18 mouse cellular contexts compared by ENCODE assay signal in the genomic region with DNA sequence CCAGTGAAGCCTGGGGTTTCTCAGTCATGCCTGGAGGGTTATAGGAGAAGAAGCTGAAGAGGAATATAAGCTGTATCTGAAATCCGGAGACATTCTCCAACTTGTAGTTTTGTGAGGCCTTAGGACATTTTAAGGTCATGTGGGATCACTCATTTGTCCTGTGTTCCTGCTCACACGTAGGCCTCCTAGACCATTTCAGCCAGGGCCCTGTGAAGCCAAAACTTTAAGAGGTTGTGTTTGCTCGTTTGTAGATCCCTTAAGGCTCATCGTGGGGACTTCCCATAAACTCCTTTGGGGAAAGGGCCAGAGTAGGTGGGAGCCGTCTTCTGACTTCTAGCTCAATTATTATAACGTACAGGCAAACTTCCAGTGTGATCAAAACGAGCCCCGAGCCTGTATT.
"Had no signal": no experiment of that assay in that cellular context is flagged by ENCODE, and none has a peak within 500 bp of the region (broad histone marks: within the 10 kb centered on the region; RNA-seq: fewer than 3 reads in every experiment).

No protein-coding gene starts in this region.

- H3K36me3 ChIP-seq: midbrain, embryonic 10.5 days; midbrain, embryonic 12.5 days; neural tube, embryonic 13.5 days; neural tube, embryonic 15.5 days; stomach, embryonic 15.5 days had no signal

- H3K4me3 ChIP-seq: midbrain, embryonic 10.5 days; midbrain, embryonic 12.5 days; myocyte; neural tube, embryonic 13.5 days; neural tube, embryonic 15.5 days; stomach, embryonic 15.5 days had no signal

- DNase-seq: lung, embryonic 14.5 days; lung, postnatal 10 days; lung, postnatal 4 days; midbrain, embryonic 14.5 days; retina, postnatal 1 day; right cerebral cortex, adult 18-20 months; right cerebral cortex, postnatal 14 days; thymus, adult 2 months; thymus, postnatal 25 days; thymus, postnatal 4 days had no signal

- H3K27me3 ChIP-seq: midbrain, embryonic 12.5 days; neural tube, embryonic 13.5 days; neural tube, embryonic 15.5 days; stomach, embryonic 15.5 days had no signal

- H3K4me1 ChIP-seq: midbrain, embryonic 10.5 days; midbrain, embryonic 12.5 days; neural tube, embryonic 13.5 days; neural tube, embryonic 15.5 days; stomach, embryonic 15.5 days had no signal

- H3K9me3 ChIP-seq: midbrain, embryonic 10.5 days; midbrain, embryonic 12.5 days; neural tube, embryonic 13.5 days; neural tube, embryonic 15.5 days; stomach, embryonic 15.5 days had no signal

- H3K4me2 ChIP-seq: lung, embryonic 14.5 days; midbrain, embryonic 12.5 days; neural tube, embryonic 13.5 days; neural tube, embryonic 15.5 days; stomach, embryonic 15.5 days had no signal

- H3K27ac ChIP-seq: midbrain, embryonic 10.5 days; midbrain, embryonic 12.5 days; neural tube, embryonic 13.5 days; neural tube, embryonic 15.5 days; stomach, embryonic 15.5 days; stomach, postnatal 0 days had no signal

- H3K9ac ChIP-seq: lung, embryonic 14.5 days; midbrain, embryonic 12.5 days; neural tube, embryonic 13.5 days; neural tube, embryonic 15.5 days; stomach, embryonic 15.5 days had no signal

- ATAC-seq: midbrain, embryonic 16.5 days had no signal
